Mouse (Mus musculus) hindbrain, embryonic 10.5 days (tissue): ENCODE results near the gene Sos1. TPM values are rescaled to one million over a fixed set of nuclear protein-coding genes. Genes with fewer than 3 reads are reported as not detected.
A peak's percentile ranks its signal among the peaks of the same experiment; 100 is the strongest.

Experiments
- DNase-seq: peaks from one replicate; pipeline ENCODE4 v3.0.0-alpha.2; 2017; ENCODE audit warnings: low spot score
- H3K27ac ChIP-seq: fragments of 300-500 bp; sonication (generic); 2 replicates; pipeline ENCODE4 v1.5.1; 2016; ENCODE audit warnings: mild to moderate bottlenecking, moderate library complexity
- H3K27me3 ChIP-seq: fragments of 300-500 bp; sonication (generic); 2 replicates; pipeline ENCODE4 v1.6.1; 2016; ENCODE audit warnings: mild to moderate bottlenecking; ENCODE audit not compliant: poor library complexity, insufficient read depth, severe bottlenecking
- H3K36me3 ChIP-seq: fragments of 300-500 bp; sonication (generic); 2 replicates; pipeline ENCODE4 v1.6.1; 2016; ENCODE audit warnings: mild to moderate bottlenecking, moderate library complexity
- H3K4me1 ChIP-seq: fragments of 300-500 bp; sonication (generic); replicated peaks from 2 replicates; pipeline ENCODE4 v1.6.1; 2016; ENCODE audit warnings: mild to moderate bottlenecking
- H3K4me3 ChIP-seq: fragments of 300-500 bp; sonication (generic); 2 replicates; pipeline ENCODE4 v1.5.1; 2016; ENCODE audit warnings: mild to moderate bottlenecking, moderate library complexity
- H3K9me3 ChIP-seq: fragments of 300-500 bp; sonication (generic); 2 replicates; pipeline ENCODE4 v1.6.1; 2016; ENCODE audit warnings: mild to moderate bottlenecking, moderate library complexity
- WGBS: fragments of 180-500 bp; shearing (Covaris S2); methylation state at CpG from one replicate; pipeline ENCODE4 v1.1.7; 2016; 5-methylcytosine and 5-hydroxymethylcytosine counted together
- polyA plus RNA-seq: library from polyadenylated mRNA; unstranded; fragments of >200 nt; fragmentation: Nextera tagmentation; extraction: Ambion mirVana; gene quantifications from 2 replicates; pipeline ENCODE4 v1.2.1, GENCODE M21; 2016

Gene Sos1
- polyA plus RNA-seq, 1 experiment from 2014 or later = 3.3 TPM

- 81% methylated on average over 6 of the region's 6 CpGs for WGBS
- no peak for DNase-seq
These were observed 25.5 kb upstream of the Sos1 start for GRCm38 (mm10) chr17:80505766-80506165.

GRCm38 (mm10) chr17:80505342-80505741 lies 25.1 kb upstream of the Sos1 start:
- Histone ChIP-seq H3K9me3 (no peaks in the 10 kb centered on the region), H3K27ac (no peak overlapping the region), H3K36me3 (no peaks in the 10 kb centered on the region), H3K4me1 (no peaks in the 10 kb centered on the region), H3K4me3 (no peak overlapping the region), H3K27me3 (no peaks in the 10 kb centered on the region)
- 85% methylated on average over 4 of the region's 4 CpGs for WGBS
- DNase-seq = no peak

More at GRCm38 (mm10) chr17:80505766-80506165, 25.5 kb upstream of the Sos1 start:
- H3K4me1 ChIP-seq = no peaks in the 10 kb centered on the region
- no peak overlapping the region for H3K4me3 ChIP-seq
- no peaks in the 10 kb centered on the region for H3K36me3 ChIP-seq
- no peaks in the 10 kb centered on the region for H3K27me3 ChIP-seq
- no peaks in the 10 kb centered on the region for H3K9me3 ChIP-seq
- no peak overlapping the region for H3K27ac ChIP-seq

GRCm38 (mm10) chr17:80501805-80502172 lies 21.5 kb upstream of the Sos1 start:
- Histone ChIP-seq H3K27me3 (no peaks in the 10 kb centered on the region), H3K4me3 (no peak overlapping the region), H3K36me3 (no peaks in the 10 kb centered on the region), H3K27ac (no peak overlapping the region), H3K9me3 (no peaks in the 10 kb centered on the region), H3K4me1 (0 out of 2 replicates have a peak, but pooled peaks cover 4% of the 10 kb centered on the region)
- WGBS = 75% methylated on average over 2 of the region's 2 CpGs
- DNase-seq = no peak

- Histone ChIP-seq H3K4me1 (0 out of 2 replicates have a peak, but pooled peaks cover 4% of the 10 kb centered on the region), H3K27ac (no peak overlapping the region), H3K9me3 (no peaks in the 10 kb centered on the region), H3K36me3 (no peaks in the 10 kb centered on the region), H3K27me3 (no peaks in the 10 kb centered on the region), H3K4me3 (no peak overlapping the region)
- DNase-seq = no peak
- 71% methylated on average over 5 of the region's 5 CpGs for WGBS
These were observed 21.0 kb upstream of the Sos1 start for GRCm38 (mm10) chr17:80501037-80501804.

GRCm38 (mm10) chr17:80500025-80500424 lies 19.8 kb upstream of the Sos1 start:
- H3K27ac ChIP-seq = no peak overlapping the region
- no peak overlapping the region for H3K4me3 ChIP-seq
- 0 out of 2 replicates have a peak, but pooled peaks cover 4% of the 10 kb centered on the region for H3K4me1 ChIP-seq
- DNase-seq = no peak
- H3K36me3 ChIP-seq = no peaks in the 10 kb centered on the region
- H3K27me3 ChIP-seq = no peaks in the 10 kb centered on the region
- H3K9me3 ChIP-seq = no peaks in the 10 kb centered on the region
- WGBS = 82% methylated on average over 4 of the region's 4 CpGs

GRCm38 (mm10) chr17:80498600-80499268 lies 18.5 kb upstream of the Sos1 start:
- DNase-seq = no peak
- no peaks in the 10 kb centered on the region for H3K27me3 ChIP-seq
- H3K27ac ChIP-seq = no peak overlapping the region
- H3K4me3 ChIP-seq = no peak overlapping the region
- no peaks in the 10 kb centered on the region for H3K9me3 ChIP-seq
- H3K4me1 ChIP-seq = 0 out of 2 replicates have a peak, but pooled peaks cover 4% of the 10 kb centered on the region
- WGBS = 60% methylated on average over 11 of the region's 11 CpGs
- no peaks in the 10 kb centered on the region for H3K36me3 ChIP-seq

GRCm38 (mm10) chr17:80497183-80497601 lies 16.9 kb upstream of the Sos1 start:
- Histone ChIP-seq H3K27me3 (no peaks in the 10 kb centered on the region), H3K4me3 (no peak overlapping the region), H3K9me3 (no peaks in the 10 kb centered on the region), H3K36me3 (no peaks in the 10 kb centered on the region), H3K4me1 (0 out of 2 replicates have a peak, but pooled peaks cover 4% of the 10 kb centered on the region), H3K27ac (no peak overlapping the region)
- peak; percentile 19 for DNase-seq
- 56% methylated on average over 9 of the region's 9 CpGs for WGBS

- Histone ChIP-seq H3K9me3 (no peaks in the 10 kb centered on the region), H3K4me1 (0 out of 2 replicates have a peak, but pooled peaks cover 4% of the 10 kb centered on the region), H3K27ac (no peak overlapping the region), H3K36me3 (no peaks in the 10 kb centered on the region), H3K4me3 (no peak overlapping the region), H3K27me3 (no peaks in the 10 kb centered on the region)
- 86% methylated on average over 8 of the region's 8 CpGs for WGBS
- no peak for DNase-seq
These were observed 16.4 kb upstream of the Sos1 start for GRCm38 (mm10) chr17:80496607-80497170.

GRCm38 (mm10) chr17:80496185-80496584 lies 15.9 kb upstream of the Sos1 start:
- WGBS = 86% methylated on average over 6 of the region's 6 CpGs
- Histone ChIP-seq H3K4me1 (0 out of 2 replicates have a peak, but pooled peaks cover 4% of the 10 kb centered on the region), H3K27me3 (no peaks in the 10 kb centered on the region), H3K27ac (no peak overlapping the region), H3K4me3 (no peak overlapping the region), H3K36me3 (no peaks in the 10 kb centered on the region), H3K9me3 (no peaks in the 10 kb centered on the region)
- no peak for DNase-seq

- 89% methylated on average over 1 of the region's 1 CpGs for WGBS
- Histone ChIP-seq H3K4me1 (0 out of 2 replicates have a peak, but pooled peaks cover 4% of the 10 kb centered on the region), H3K9me3 (no peaks in the 10 kb centered on the region), H3K27ac (no peak overlapping the region), H3K36me3 (no peaks in the 10 kb centered on the region), H3K27me3 (no peaks in the 10 kb centered on the region), H3K4me3 (no peak overlapping the region)
- DNase-seq = no peak
These were observed 13.6 kb upstream of the Sos1 start for GRCm38 (mm10) chr17:80493891-80494290.

- Histone ChIP-seq H3K4me3 (no peak overlapping the region), H3K27me3 (no peaks in the 10 kb centered on the region), H3K27ac (no peak overlapping the region), H3K9me3 (no peaks in the 10 kb centered on the region), H3K4me1 (0 out of 2 replicates have a peak, but pooled peaks cover 4% of the 10 kb centered on the region), H3K36me3 (no peaks in the 10 kb centered on the region)
- WGBS = 92% methylated on average over 4 of the region's 4 CpGs
- DNase-seq = no peak
These were observed 12.6 kb upstream of the Sos1 start for GRCm38 (mm10) chr17:80492811-80493210.

GRCm38 (mm10) chr17:80492274-80492673 lies 12.0 kb upstream of the Sos1 start:
- Histone ChIP-seq H3K36me3 (no peaks in the 10 kb centered on the region), H3K4me3 (no peak overlapping the region), H3K27ac (no peak overlapping the region), H3K27me3 (no peaks in the 10 kb centered on the region), H3K9me3 (no peaks in the 10 kb centered on the region), H3K4me1 (0 out of 2 replicates have a peak, but pooled peaks cover 1% of the 10 kb centered on the region)
- no peak for DNase-seq
- WGBS = 92% methylated on average over 4 of the region's 4 CpGs

GRCm38 (mm10) chr17:80490166-80490565 lies 9.9 kb upstream of the Sos1 start:
- H3K9me3 ChIP-seq = no peaks in the 10 kb centered on the region
- no peaks in the 10 kb centered on the region for H3K27me3 ChIP-seq
- H3K27ac ChIP-seq = no peak overlapping the region
- no peaks in the 10 kb centered on the region for H3K36me3 ChIP-seq
- DNase-seq = no peak
- WGBS = 80% methylated on average over 5 of the region's 5 CpGs
- H3K4me1 ChIP-seq = no peaks in the 10 kb centered on the region
- H3K4me3 ChIP-seq = no peak overlapping the region
